Mouse (Mus musculus): ENCODE data around the gene Lrrc30.
A peak's percentile ranks its signal among the peaks of the same experiment; 100 is the strongest.

Gene Lrrc30

DNA sequence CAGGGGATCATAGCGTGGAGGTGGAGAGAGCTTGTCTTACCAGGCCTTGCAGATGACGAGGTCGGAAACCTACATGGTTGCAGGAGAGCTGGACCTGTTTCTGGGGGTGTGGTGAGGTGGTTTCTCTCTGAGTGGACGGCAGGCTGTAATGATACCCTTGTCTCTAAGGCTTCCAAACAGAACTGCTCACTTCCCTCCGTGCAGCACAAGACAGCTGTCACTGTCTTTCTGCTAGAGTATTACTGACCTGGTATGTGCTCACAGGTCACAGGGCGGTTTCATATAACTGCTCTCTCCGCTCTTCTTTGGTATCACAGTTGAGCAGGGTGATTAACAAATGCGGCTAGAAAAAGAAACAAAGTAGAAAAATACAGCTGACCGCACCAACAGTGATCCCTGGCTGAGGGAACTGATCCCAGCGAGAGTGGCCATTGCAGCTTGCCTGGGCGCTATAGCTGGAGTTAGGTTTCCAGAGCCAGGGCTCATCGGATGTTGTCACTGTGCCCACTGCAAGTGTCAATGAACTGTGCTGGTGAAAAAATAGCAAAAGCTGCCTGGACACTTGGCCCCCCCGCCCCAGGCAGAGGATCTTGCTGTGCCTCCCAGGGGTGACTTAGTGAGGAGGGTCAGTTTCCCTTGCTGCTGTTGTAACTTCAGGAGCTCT lies at the start of gene Lrrc30:
Gene Lrrc30 (minus strand): TSS at position 48 of the 664 bp plus-strand sequence.
- no peak for DNase-seq (ENCODE audit: low spot score)

DNA sequence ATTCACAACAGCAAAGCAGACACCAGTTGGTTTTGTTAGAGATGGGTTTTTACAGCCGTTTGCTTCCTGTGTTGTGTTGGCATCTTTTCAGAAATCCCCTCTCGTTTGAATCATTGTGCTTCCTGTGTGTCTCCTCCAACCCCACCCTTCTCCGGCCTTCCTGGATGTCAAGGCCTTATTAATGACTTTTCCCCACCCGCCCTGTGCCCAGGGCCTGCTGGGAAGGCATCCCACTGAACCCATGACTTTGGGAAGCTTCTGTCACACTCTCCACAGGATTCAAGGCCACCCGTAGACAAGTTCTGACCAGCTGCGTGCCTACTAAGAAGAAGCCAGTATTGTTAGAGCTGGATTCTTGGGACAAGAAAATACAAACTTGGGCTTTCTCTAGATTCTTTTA lies 48.6 kb upstream of the Lrrc30 start:
- no peak for DNase-seq (ENCODE audit: low spot score)

DNA sequence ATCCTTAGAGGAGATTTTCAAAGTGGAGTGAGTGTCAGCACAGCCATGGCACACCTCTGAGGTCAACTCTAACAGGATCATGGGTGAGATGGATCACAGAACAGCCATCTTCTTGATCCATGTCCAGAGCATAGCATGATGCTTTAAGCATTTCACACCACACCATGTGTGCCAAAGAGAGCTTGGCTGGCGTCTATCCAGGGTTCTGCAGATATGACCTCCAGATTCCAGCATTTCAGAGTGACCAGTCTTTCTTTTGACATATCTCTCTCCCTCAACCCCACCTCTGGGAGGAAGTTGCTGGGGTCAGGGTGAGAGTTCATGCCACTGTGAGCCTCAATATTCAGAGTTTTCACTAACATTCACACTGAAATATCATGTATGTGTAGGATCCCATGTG lies 46.1 kb upstream of the Lrrc30 start:
- DNase-seq (ENCODE audit: low spot score) = no peak

DNA sequence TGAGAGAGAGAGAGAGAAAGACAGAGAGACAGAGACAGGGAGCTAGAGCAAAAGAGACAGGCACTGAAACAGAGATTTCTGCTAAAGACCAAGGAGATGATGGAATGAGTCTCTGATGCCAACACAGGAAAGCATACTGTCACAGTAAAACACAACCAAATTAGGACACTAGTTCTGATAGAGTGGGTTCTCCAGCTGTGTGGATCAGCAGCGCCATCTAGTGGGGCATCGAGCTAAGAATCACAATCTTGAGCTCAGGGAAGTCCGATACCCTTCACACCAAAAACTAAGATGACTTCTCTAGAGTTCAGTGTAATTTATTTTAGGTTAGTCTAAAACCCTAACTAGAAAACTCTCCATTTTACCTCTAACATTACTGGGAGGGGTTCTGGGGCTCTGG lies 35.5 kb upstream of the Lrrc30 start:
- DNase-seq (ENCODE audit: low spot score) = peak; percentile 87

GRCm38 (mm10) chr17:67666981-67667380 lies 34.5 kb upstream of the Lrrc30 start:
- no peak for DNase-seq (ENCODE audit: low spot score)

- no peak for DNase-seq (ENCODE audit: low spot score)
Measured at GRCm38 (mm10) chr17:67664299-67664698, 31.8 kb upstream of the Lrrc30 start.

DNA sequence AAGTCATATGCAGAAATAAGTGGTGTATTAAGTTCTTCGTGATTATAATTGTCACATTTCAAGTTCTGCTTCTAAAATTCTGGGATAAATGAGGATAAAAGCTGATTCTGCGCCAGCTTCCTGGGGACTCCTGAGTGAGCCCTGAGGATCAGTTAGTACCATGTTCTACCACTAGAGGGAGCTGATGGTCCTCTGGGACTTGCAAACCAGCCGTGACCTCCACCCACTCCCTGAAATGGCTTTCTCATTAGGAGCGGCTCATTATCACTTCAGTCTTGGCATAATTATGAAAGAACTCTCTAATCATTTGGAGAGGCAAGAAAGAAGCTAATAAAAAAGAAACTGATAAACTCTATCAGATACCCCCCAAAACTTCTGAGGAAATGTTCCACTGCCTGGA lies 19.0 kb upstream of the Lrrc30 start:
- peak; percentile 71 for DNase-seq (ENCODE audit: low spot score)

GRCm38 (mm10) chr17:67641627-67642026 lies 9.1 kb upstream of the Lrrc30 start:
- DNase-seq (ENCODE audit: low spot score) = no peak

DNA sequence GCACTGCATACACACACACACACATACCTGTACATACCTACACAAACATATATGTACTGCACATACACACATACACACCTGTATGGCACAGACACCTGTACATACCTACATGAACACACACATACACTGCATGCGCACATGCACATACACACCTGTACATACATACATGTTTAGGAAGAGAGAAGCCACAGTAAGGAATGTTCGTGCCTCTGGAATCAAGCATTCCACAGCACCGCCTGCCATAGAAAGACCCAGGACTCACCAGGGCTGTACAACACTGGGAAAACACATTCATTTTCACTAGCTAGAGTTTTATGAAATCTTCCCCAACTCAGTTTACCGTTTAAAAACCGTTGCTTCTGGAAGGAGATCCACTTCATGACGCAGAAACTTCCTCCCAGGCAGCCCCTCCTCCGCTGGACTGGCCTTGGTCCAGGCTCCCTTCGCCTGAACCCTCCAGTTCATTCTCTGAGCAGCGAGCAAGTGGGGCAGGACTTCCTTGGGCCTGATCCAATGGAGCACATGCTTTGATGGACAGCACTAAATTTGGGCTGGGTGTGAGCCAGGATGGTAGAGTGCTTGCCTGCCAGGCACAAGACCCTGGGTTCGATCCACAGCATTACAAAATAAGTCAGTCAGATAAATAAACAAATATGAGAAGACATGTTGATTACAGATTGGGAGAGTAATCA lies 5.7 kb upstream of the Lrrc30 start:
- DNase-seq (ENCODE audit: low spot score) = peak; percentile 51

- no peak for DNase-seq (ENCODE audit: low spot score)
Measured at GRCm38 (mm10) chr17:67636951-67637350, 4.4 kb upstream of the Lrrc30 start.

DNA sequence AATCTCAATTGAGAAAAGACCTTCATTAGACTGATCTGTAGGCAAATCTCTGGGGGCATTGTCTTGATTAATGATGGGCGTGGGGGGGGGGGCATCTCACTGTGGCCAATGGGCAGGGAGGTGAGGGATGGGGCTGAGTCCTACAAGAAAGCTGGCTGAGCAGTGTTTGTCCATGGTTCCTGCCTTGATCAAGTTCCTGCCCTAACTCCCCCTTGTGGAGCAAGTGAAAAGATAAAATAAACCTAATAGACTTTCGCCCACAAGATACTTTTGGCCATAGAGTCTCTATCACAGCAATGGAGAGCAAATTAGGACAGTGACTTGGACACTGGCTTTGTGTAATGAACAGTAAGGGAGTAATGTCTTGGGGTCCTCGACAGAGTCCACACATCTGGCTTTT lies 3.8 kb upstream of the Lrrc30 start:
- no peak for DNase-seq (ENCODE audit: low spot score)

GRCm38 (mm10) chr17:67629746-67630145 lies 2.8 kb downstream of the Lrrc30 start:
- DNase-seq (ENCODE audit: low spot score) = no peak

DNA sequence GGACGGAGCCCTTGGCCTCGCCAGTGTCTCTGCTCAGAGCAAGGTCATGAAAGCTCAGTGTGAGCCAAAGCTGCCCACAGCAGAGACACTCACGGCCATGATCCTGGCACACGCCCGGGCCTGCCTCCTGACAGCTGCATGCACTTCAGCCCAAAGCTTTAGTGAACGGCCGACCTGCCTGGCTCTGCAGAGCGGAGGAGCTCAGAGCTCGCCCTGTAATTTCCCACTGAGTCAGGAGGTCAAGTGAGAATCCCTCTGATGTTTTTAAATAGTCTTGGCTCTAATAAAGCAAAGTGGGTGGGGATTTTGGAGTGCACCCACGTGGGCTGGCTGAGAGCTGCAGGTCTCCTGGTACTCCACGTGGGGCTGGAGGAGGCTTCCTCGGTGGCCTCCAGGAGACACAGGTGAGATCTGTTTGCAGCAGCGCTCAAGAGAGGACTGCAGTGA lies 3.3 kb downstream of the Lrrc30 start:
- peak; percentile 71 for DNase-seq (ENCODE audit: low spot score)

DNA sequence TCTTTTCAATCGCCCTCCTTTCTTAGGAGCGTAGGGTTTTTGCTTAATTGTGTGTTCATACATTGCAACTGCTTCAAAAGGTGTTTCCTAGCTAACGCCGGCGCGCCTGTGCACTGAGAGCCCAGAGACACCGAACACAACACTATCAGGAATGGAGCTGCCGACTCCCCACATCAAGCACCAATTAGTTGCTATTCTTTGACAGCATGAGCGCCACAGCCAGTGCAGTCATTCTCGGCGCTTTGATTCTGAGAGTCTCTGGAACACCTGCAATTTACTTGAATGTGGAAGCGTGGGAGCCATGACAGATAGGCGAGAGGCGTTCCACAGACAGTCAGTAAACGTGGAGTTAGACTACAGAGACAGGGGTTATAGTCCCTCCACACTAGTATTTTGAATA lies 4.0 kb downstream of the Lrrc30 start:
- no peak for DNase-seq (ENCODE audit: low spot score)

DNA sequence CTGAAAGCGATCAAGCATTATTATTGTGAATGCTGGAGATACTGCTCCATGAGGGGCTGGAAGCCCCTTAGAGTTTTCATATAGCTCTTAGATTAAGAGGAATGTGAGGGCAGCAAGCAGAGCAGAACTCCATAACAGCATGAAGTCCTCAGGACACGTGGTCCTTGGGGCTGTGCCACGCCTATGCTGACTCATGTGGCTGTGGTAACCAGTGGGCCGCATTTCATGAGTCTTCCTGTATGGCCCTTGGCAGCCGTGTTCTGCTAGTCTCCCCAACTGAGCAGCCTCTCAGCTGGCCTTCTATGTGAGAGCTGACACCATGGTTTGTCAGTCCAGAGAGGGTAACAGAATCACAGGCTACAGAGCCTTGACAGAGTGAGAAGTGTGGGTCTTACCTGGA lies 7.1 kb downstream of the Lrrc30 start:
- DNase-seq (ENCODE audit: low spot score) = no peak

GRCm38 (mm10) chr17:67619001-67619400 lies 13.5 kb downstream of the Lrrc30 start:
- DNase-seq (ENCODE audit: low spot score) = no peak

DNA sequence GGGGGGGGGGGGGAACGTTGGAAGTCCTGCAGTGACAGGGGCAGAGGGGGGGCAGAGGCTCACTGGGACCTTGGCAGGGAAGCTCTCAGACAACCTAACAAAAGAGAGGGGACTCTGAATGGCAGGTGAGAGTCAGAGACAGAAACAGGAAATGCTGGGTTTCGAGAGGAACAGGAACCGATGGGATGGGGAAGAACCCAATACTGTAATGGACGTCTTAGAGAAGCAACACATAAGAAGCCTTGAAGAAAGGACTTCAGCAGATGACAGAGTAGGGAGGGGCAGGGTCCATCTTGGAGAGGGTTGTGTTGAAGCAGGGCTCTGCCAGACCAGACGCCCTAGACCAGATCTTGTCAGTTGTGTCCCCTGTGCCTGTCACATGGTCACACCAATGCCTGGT lies 18.1 kb downstream of the Lrrc30 start:
- peak; percentile 13 for DNase-seq (ENCODE audit: low spot score)

DNA sequence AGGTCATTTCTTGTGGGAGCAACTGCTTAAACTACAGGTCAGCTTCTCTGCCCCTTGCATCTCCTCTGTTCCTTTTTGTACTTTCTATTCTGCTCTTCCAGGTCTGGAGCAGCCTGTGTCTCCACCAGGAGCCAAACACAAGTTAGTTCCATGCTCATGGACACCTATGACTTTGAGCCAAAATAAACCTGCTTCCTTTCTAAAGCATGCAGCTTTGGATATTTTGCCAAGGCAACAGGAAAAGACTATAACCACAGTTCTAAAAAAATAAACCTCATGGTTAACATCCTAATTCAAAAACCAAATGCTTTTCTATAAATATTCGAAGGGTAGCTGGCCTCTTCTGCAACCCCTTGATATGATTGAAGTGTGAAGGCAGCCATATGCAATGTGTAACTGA lies 19.9 kb downstream of the Lrrc30 start:
- peak; percentile 15 for DNase-seq (ENCODE audit: low spot score)

- DNase-seq (ENCODE audit: low spot score) = peak; percentile 18
Measured at GRCm38 (mm10) chr17:67612151-67612550, 20.4 kb downstream of the Lrrc30 start.

DNA sequence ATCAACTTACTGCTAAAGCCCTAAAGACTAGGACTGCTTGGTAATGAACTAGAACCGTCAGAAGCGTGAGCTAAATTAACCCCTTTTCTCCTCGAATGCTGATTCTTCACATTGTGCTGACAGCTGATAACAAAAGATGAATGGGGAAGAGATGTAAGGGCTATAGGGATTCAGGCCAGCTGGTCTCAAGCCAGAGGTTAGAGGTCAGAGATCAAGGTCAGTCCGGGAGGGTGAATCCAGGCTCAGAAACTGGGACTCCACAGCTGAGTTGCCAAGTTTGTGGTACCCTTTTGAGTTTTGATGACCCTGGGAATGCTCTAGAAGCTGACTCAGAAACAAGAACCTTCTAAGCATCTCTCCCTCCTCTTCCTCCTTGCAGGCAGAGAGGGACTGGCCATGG lies 28.1 kb downstream of the Lrrc30 start:
- DNase-seq (ENCODE audit: low spot score) = peak; percentile 38

GRCm38 (mm10) chr17:67602556-67602955 lies 30.0 kb downstream of the Lrrc30 start:
- DNase-seq (ENCODE audit: low spot score) = peak; percentile 31

DNA sequence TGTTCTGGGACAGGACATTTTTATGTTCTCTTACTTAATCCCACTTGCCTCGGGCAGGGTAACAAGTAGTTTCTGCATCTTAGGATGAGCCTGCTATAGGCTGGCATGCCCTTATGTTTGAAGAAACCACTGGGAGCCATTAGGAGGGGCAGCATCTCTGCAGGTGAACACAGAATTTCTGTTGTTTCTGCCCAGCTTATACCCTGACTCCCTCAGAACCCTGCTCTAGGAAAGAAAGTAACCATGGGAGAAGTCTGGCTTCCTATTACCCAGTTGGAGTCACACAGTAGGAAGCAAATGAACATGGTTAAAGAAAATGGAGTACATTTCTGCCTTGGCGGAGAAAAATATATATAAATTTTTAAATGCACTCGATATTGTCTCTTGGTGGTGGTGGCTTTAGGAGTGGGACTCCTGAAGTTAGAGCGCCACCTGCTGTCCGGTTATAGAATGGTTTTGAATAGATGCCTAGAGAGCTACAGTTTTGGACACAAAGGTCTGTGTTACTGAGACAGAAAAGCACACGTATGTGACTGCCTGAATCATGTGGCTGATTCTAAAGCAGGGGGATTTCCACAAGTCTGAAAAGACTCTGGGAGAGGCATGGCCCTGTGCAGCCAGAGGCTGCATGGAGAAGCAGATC lies 47.5 kb downstream of the Lrrc30 start:
- DNase-seq (ENCODE audit: low spot score) = peak; percentile 92

- DNase-seq (ENCODE audit: low spot score) = no peak
Measured at GRCm38 (mm10) chr17:67584533-67584932, 48.0 kb downstream of the Lrrc30 start.
